Mouse (Mus musculus) heart, embryonic 13.5 days (tissue): ENCODE data around the gene Hes7. TPM values are rescaled to one million over a fixed set of nuclear protein-coding genes. Genes with fewer than 3 reads are reported as not detected.

ENCODE experiments used
- ATAC-seq: fragments of 200-750 bp; cut with Nextera tagmentation; 2 replicates; pipeline ENCODE4 v1.8.0; 2017; ENCODE audit warnings: moderate TSS enrichment; ENCODE audit not compliant: insufficient number of reproducible peaks, low FRiP score, low TSS enrichment; ENCODE audit errors: extremely low read depth
- H3K27ac ChIP-seq: fragments of 300-500 bp; sonication (generic); replicated peaks from 2 replicates; pipeline ENCODE4 v1.5.1; 2015; ENCODE audit warnings: moderate library complexity, mild to moderate bottlenecking, inconsistent platforms
- H3K27me3 ChIP-seq: fragments of 300-500 bp; sonication (generic); replicated peaks from 2 replicates; pipeline ENCODE4 v1.6.1; 2015; ENCODE audit warnings: mild to moderate bottlenecking, inconsistent platforms
- H3K36me3 ChIP-seq: fragments of 300-500 bp; sonication (generic); 2 replicates; pipeline ENCODE4 v1.6.1; 2015; ENCODE audit warnings: mild to moderate bottlenecking, inconsistent platforms
- H3K4me1 ChIP-seq: fragments of 300-500 bp; sonication (generic); 2 replicates; pipeline ENCODE4 v1.6.1; 2015; ENCODE audit warnings: inconsistent platforms
- H3K4me2 ChIP-seq: fragments of 300-500 bp; sonication (generic); 2 replicates; pipeline ENCODE4 v1.6.1; 2015; ENCODE audit warnings: inconsistent platforms, mild to moderate bottlenecking, moderate library complexity
- H3K4me3 ChIP-seq: fragments of 300-500 bp; sonication (generic); 2 replicates; pipeline ENCODE4 v1.5.1; 2015; ENCODE audit warnings: moderate library complexity, mild to moderate bottlenecking, inconsistent platforms
- H3K9ac ChIP-seq: fragments of 300-500 bp; sonication (generic); 2 replicates; pipeline ENCODE4 v1.6.1; 2015; ENCODE audit warnings: inconsistent platforms, mild to moderate bottlenecking, moderate library complexity
- H3K9me3 ChIP-seq: fragments of 300-500 bp; sonication (generic); 2 replicates; pipeline ENCODE4 v1.6.1; 2016; ENCODE audit warnings: inconsistent platforms
- WGBS: fragments of 180-500 bp; shearing (Covaris S2); methylation state at CpG from one replicate; pipeline ENCODE4 v1.1.7; 2015; ENCODE audit warnings: mixed read lengths; 5-methylcytosine and 5-hydroxymethylcytosine counted together
- polyA plus RNA-seq: library from polyadenylated mRNA; unstranded; fragments of >200 nt; fragmentation: Nextera tagmentation; extraction: Ambion mirVana; gene quantifications from 2 replicates; pipeline ENCODE4 v1.2.1, GENCODE M21; 2015

Hes7 gene
- polyA plus RNA-seq, 1 experiment from 2014 or later = 0.67 TPM

DNA sequence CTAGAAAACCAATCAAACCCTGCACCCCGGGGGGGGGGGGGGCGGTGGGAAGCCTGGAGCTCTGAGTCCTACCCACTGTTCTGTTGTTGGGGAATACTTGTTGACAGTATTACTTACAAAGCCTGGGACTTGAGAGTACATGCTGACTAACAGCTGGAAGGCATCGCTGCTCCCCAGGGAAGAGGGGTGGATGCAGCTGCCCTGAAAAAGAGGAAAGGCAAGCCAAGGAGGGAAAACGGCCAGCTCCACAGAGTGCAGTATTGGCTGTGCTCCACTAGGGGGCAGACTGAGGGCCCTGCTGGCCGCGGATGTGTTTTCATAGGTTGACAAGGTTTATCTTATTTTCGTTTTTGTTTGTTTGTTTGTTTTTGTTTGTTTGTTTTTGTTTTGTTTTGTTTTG lies 51.4 kb downstream of the Hes7 start:
- Histone ChIP-seq H3K4me1 (peaks cover 4% of the 10 kb centered on the region; the same call in 1 of the 2 replicates), H3K4me2 (no peak overlapping the region), H3K27ac (no peak overlapping the region), H3K9ac (no peak overlapping the region), H3K36me3 (no peaks in the 10 kb centered on the region), H3K4me3 (no peak overlapping the region), H3K9me3 (no peaks in the 10 kb centered on the region), H3K27me3 (peaks cover 22% of the 10 kb centered on the region)
- ATAC-seq = no peak
- WGBS = 29% methylated on average over 7 of the region's 7 CpGs

DNA sequence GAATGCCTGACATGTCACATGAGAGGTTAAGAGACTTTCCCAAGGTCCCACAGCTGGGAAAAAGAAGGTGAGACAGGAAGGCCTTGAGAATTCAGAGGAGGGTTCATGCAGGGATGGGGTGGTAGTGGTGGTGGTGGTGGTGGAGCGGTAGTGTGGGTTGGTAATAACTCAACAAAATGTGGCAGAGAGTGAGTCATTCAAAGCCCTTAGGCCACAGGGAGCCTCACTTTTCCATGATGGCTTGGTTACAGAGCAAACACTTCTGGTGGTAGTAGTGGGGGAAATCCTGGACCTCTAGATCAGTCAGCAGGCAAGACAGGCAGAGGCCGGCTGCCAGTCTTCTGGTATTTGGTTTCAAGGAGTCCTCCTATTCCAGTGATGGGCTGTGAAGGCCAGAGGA lies 52.4 kb downstream of the Hes7 start:
- Histone ChIP-seq H3K27me3 (peaks cover 12% of the 10 kb centered on the region), H3K4me2 (no peak overlapping the region), H3K27ac (no peak overlapping the region), H3K9ac (no peak overlapping the region), H3K9me3 (no peaks in the 10 kb centered on the region), H3K4me3 (no peak overlapping the region), H3K36me3 (no peaks in the 10 kb centered on the region), H3K4me1 (peaks cover 4% of the 10 kb centered on the region; the same call in 1 of the 2 replicates)
- ATAC-seq = no peak
- WGBS = 78% methylated on average over 2 of the region's 2 CpGs

Other genes with a start within 250 kb of the Hes7 start
- 56.7 and 61.6 TPM in 2 replicates for gene Ndel1, start 248.5 kb upstream of the Hes7 start, polyA plus RNA-seq
- gene Rnf222, start 231.9 kb upstream of the Hes7 start, polyA plus RNA-seq = 0.14 and 0.15 TPM in 2 replicates
- gene Rpl26, start 218.8 kb upstream of the Hes7 start, polyA plus RNA-seq = 640 and 686 TPM in 2 replicates
- gene Odf4, start 193.3 kb upstream of the Hes7 start, polyA plus RNA-seq = not detected in 2 replicates
- gene Arhgef15, start 162.9 kb upstream of the Hes7 start, polyA plus RNA-seq = 11.2 and 11.5 TPM in 2 replicates
- 1.4 and 2.1 TPM in 2 replicates for gene Slc25a35, start 152.3 kb upstream of the Hes7 start, polyA plus RNA-seq
- 67.9 and 75.5 TPM in 2 replicates for gene Rangrf, start 145.2 kb upstream of the Hes7 start, polyA plus RNA-seq
- gene Pfas, start 111.9 kb upstream of the Hes7 start, polyA plus RNA-seq = 19.9 and 20.3 TPM in 2 replicates
- gene Ctc1, start 104.5 kb upstream of the Hes7 start, polyA plus RNA-seq = 45.0 and 49.8 TPM in 2 replicates
- 78.4 and 83.0 TPM in 2 replicates for gene Aurkb, start 74.8 kb upstream of the Hes7 start, polyA plus RNA-seq
- 9.7 and 10.3 TPM in 2 replicates for gene Borcs6, start 60.7 kb upstream of the Hes7 start, polyA plus RNA-seq
- gene Tmem107, start 49.6 kb upstream of the Hes7 start, polyA plus RNA-seq = 28.4 and 31.3 TPM in 2 replicates
- 79.5 and 82.1 TPM in 2 replicates for gene Vamp2, start 31.9 kb upstream of the Hes7 start, polyA plus RNA-seq
- 8.6 and 9.0 TPM in 2 replicates for gene Per1, start 25.2 kb upstream of the Hes7 start, polyA plus RNA-seq
- gene 9130213A22Rik, start 2.2 kb downstream of the Hes7 start, polyA plus RNA-seq = 0.41 and 0.60 TPM in 2 replicates
- 0.13 and 0.14 TPM in 2 replicates for gene Aloxe3, start 5.5 kb downstream of the Hes7 start, polyA plus RNA-seq
- gene Alox12b, start 36.6 kb downstream of the Hes7 start, polyA plus RNA-seq = not detected in 2 replicates
- gene Alox8, start 77.4 kb downstream of the Hes7 start, polyA plus RNA-seq = 1.1 and 1.5 TPM in 2 replicates
- gene Gucy2e, start 116.6 kb downstream of the Hes7 start, polyA plus RNA-seq = 0.06 and 0.12 TPM in 2 replicates
- 13.7 and 15.3 TPM in 2 replicates for gene Cntrob, start 203.4 kb downstream of the Hes7 start, polyA plus RNA-seq
- gene Trappc1, start 203.6 kb downstream of the Hes7 start, polyA plus RNA-seq = 173 and 201 TPM in 2 replicates
- gene Kcnab3, start 205.9 kb downstream of the Hes7 start, polyA plus RNA-seq = 0.48 and 0.85 TPM in 2 replicates
- gene Rnf227, start 220.1 kb downstream of the Hes7 start, polyA plus RNA-seq = 6.2 and 8.3 TPM in 2 replicates
- gene Chd3, start 249.0 kb downstream of the Hes7 start, polyA plus RNA-seq = 18.0 and 18.8 TPM in 2 replicates